Mouse (Mus musculus) liver, embryonic 12.5 days (tissue): ENCODE data around the gene Dpep2nb. TPM values are rescaled to one million over a fixed set of nuclear protein-coding genes. Genes with fewer than 3 reads are reported as not detected.
A peak's percentile ranks its signal among the peaks of the same experiment; 100 is the strongest.
"Not testable (repeated sequence)": the region's sequence is repeated elsewhere in the genome, so short reads cannot be mapped to it uniquely, and the experiment has no call there.

ENCODE experiments used
- ATAC-seq: fragments of 200-750 bp; cut with Nextera tagmentation; 2 replicates; pipeline ENCODE4 v1.8.0; 2017; ENCODE audit warnings: moderate number of reproducible peaks, mild to moderate bottlenecking, moderate library complexity
- H3K27ac ChIP-seq: fragments of 300-500 bp; sonication (generic); 2 replicates; pipeline ENCODE4 v1.5.1; 2016; ENCODE audit warnings: mild to moderate bottlenecking
- H3K27me3 ChIP-seq: fragments of 300-500 bp; sonication (generic); replicated peaks from 2 replicates; pipeline ENCODE4 v1.6.1; 2016; ENCODE audit warnings: mild to moderate bottlenecking, moderate library complexity
- H3K36me3 ChIP-seq: fragments of 300-500 bp; sonication (generic); 2 replicates; pipeline ENCODE4 v1.6.1; 2016; ENCODE audit warnings: mild to moderate bottlenecking, moderate library complexity
- H3K4me1 ChIP-seq: fragments of 300-500 bp; sonication (generic); 2 replicates; pipeline ENCODE4 v1.6.1; 2016
- H3K4me2 ChIP-seq: fragments of 300-500 bp; sonication (generic); 2 replicates; pipeline ENCODE4 v1.6.1; 2016; ENCODE audit warnings: mild to moderate bottlenecking, moderate library complexity
- H3K4me3 ChIP-seq: fragments of 300-500 bp; sonication (generic); 2 replicates; pipeline ENCODE4 v1.5.1; 2016; ENCODE audit warnings: mild to moderate bottlenecking, moderate library complexity
- H3K9ac ChIP-seq: fragments of 300-500 bp; sonication (generic); 2 replicates; pipeline ENCODE4 v1.6.1; 2016; ENCODE audit warnings: mild to moderate bottlenecking, moderate library complexity
- H3K9me3 ChIP-seq: fragments of 300-500 bp; sonication (generic); replicated peaks from 2 replicates; pipeline ENCODE4 v1.6.1; 2016; ENCODE audit warnings: mild to moderate bottlenecking, moderate library complexity
- WGBS: fragments of 180-500 bp; shearing (Covaris S2); methylation state at CpG from one replicate; pipeline ENCODE4 v1.1.7; 2016; ENCODE audit not compliant: insufficient replicate concordance; 5-methylcytosine and 5-hydroxymethylcytosine counted together
- polyA plus RNA-seq: library from polyadenylated mRNA; unstranded; fragments of >200 nt; fragmentation: Nextera tagmentation; extraction: Ambion mirVana; gene quantifications from 2 replicates; pipeline ENCODE4 v1.2.1, GENCODE M21; 2016

Dpep2nb gene
- polyA plus RNA-seq, 1 experiment from 2014 or later = not detected

- no peak overlapping the region for H3K9ac ChIP-seq
- no peaks in the 10 kb centered on the region for H3K9me3 ChIP-seq
- no peak overlapping the region for H3K4me3 ChIP-seq
- H3K36me3 ChIP-seq = peaks cover 3% of the 10 kb centered on the region
- H3K4me1 ChIP-seq = peaks cover 12% of the 10 kb centered on the region
- H3K27me3 ChIP-seq = no peaks in the 10 kb centered on the region
- ATAC-seq = no peak
- no peak overlapping the region for H3K27ac ChIP-seq
- H3K4me2 ChIP-seq = no peak overlapping the region
- WGBS = 43% methylated on average over 8 of the region's 8 CpGs
These were observed 1.1 kb downstream of the Dpep2nb start for GRCm38 (mm10) chr8:106004538-106005207.

- Histone ChIP-seq H3K27me3 (no peaks in the 10 kb centered on the region), H3K9me3 (no peaks in the 10 kb centered on the region), H3K36me3 (no peaks in the 10 kb centered on the region), H3K9ac (no peak overlapping the region), H3K4me2 (no peak overlapping the region), H3K27ac (no peak overlapping the region), H3K4me3 (no peak overlapping the region), H3K4me1 (peaks cover 6% of the 10 kb centered on the region)
- WGBS = 72% methylated on average over 4 of the region's 4 CpGs
- ATAC-seq = no peak
These were observed 3.9 kb downstream of the Dpep2nb start for GRCm38 (mm10) chr8:106001908-106002307.

- 52% methylated on average over 2 of the region's 2 CpGs for WGBS
- ATAC-seq = no peak
- H3K9me3 ChIP-seq = no peaks in the 10 kb centered on the region
These were observed 6.8 kb downstream of the Dpep2nb start for GRCm38 (mm10) chr8:105998971-105999370.

GRCm38 (mm10) chr8:105996359-105996758, 9.4 kb downstream of the Dpep2nb start:
- WGBS = 37% methylated on average over 7 of the region's 7 CpGs
- H3K9me3 ChIP-seq = no peaks in the 10 kb centered on the region
- H3K4me2 ChIP-seq = no peak overlapping the region
- no peak overlapping the region for H3K27ac ChIP-seq
- no peak for ATAC-seq
- no peak overlapping the region for H3K9ac ChIP-seq
- H3K4me3 ChIP-seq = no peak overlapping the region
- no peaks in the 10 kb centered on the region for H3K36me3 ChIP-seq
- peaks cover 11% of the 10 kb centered on the region; the same call in 1 of the 2 replicates for H3K27me3 ChIP-seq
- H3K4me1 ChIP-seq = peaks cover 6% of the 10 kb centered on the region

More at GRCm38 (mm10) chr8:105998971-105999370, 6.8 kb downstream of the Dpep2nb start:
- no peak overlapping the region for H3K4me2 ChIP-seq
- H3K27ac ChIP-seq = 0 out of 2 replicates have a peak overlapping the region, but pooled peaks have one; percentile 40
- H3K9ac ChIP-seq = no peak overlapping the region
- no peaks in the 10 kb centered on the region for H3K36me3 ChIP-seq
- peaks cover 6% of the 10 kb centered on the region for H3K4me1 ChIP-seq
- peaks cover 11% of the 10 kb centered on the region; the same call in 1 of the 2 replicates for H3K27me3 ChIP-seq
- H3K4me3 ChIP-seq = no peak overlapping the region

GRCm38 (mm10) chr8:105993226-105993625, 12.5 kb downstream of the Dpep2nb start:
- H3K27ac ChIP-seq = no peak overlapping the region
- WGBS = 46% methylated on average over 4 of the region's 4 CpGs
- H3K27me3 ChIP-seq = peaks cover 34% of the 10 kb centered on the region; the same call in 1 of the 2 replicates
- peaks cover 6% of the 10 kb centered on the region for H3K4me1 ChIP-seq
- H3K36me3 ChIP-seq = no peaks in the 10 kb centered on the region
- H3K4me2 ChIP-seq = no peak overlapping the region
- ATAC-seq = no peak
- H3K4me3 ChIP-seq = no peak overlapping the region
- no peaks in the 10 kb centered on the region for H3K9me3 ChIP-seq
- H3K9ac ChIP-seq = no peak overlapping the region

GRCm38 (mm10) chr8:105992499-105992898, 13.3 kb downstream of the Dpep2nb start:
- no peak overlapping the region for H3K9ac ChIP-seq
- no peak overlapping the region for H3K4me3 ChIP-seq
- peaks cover 37% of the 10 kb centered on the region; the same call in 1 of the 2 replicates for H3K27me3 ChIP-seq
- WGBS = 43% methylated on average over 5 of the region's 5 CpGs
- H3K4me1 ChIP-seq = peaks cover 3% of the 10 kb centered on the region
- H3K9me3 ChIP-seq = no peaks in the 10 kb centered on the region
- no peak for ATAC-seq
- no peak overlapping the region for H3K4me2 ChIP-seq
- H3K27ac ChIP-seq = no peak overlapping the region
- no peaks in the 10 kb centered on the region for H3K36me3 ChIP-seq

GRCm38 (mm10) chr8:105991546-105991945, 14.2 kb downstream of the Dpep2nb start:
- WGBS = 54% methylated on average over 2 of the region's 2 CpGs
- Histone ChIP-seq H3K4me3 (no peak overlapping the region), H3K4me1 (peaks cover 2% of the 10 kb centered on the region; the same call in 1 of the 2 replicates), H3K9ac (no peak overlapping the region), H3K9me3 (no peaks in the 10 kb centered on the region), H3K36me3 (no peaks in the 10 kb centered on the region), H3K27ac (no peak overlapping the region), H3K4me2 (no peak overlapping the region), H3K27me3 (peaks cover 40% of the 10 kb centered on the region; the same call in 1 of the 2 replicates)
- no peak for ATAC-seq

- Histone ChIP-seq H3K4me3 (no peak within 1 kb of the TSS), H3K27me3 (peaks cover 35% of the 10 kb centered on the region; the same call in 1 of the 2 replicates), H3K9ac (no peak within 1 kb of the TSS; the same call in 1 of the 2 replicates), H3K27ac (no peak within 1 kb of the TSS), H3K4me1 (peaks cover 2% of the 10 kb centered on the region; the same call in 1 of the 2 replicates), H3K9me3 (no peaks in the 10 kb centered on the region), H3K36me3 (no peaks in the 10 kb centered on the region), H3K4me2 (0 out of 2 replicates have a peak within 1 kb of the TSS, but pooled peaks have one; percentile 19)
- 9% methylated on average over 15 of the region's 15 CpGs for WGBS
- ATAC-seq = peak; percentile 57
These were observed 14.9 kb downstream of the Dpep2nb start, which contains the start of gene Dus2 for GRCm38 (mm10) chr8:105990856-105991387. Gene Dus2 (plus strand): TSS chr8:105991337.

- Histone ChIP-seq H3K4me3 (no peak overlapping the region), H3K36me3 (no peaks in the 10 kb centered on the region), H3K27ac (no peak overlapping the region), H3K9me3 (no peaks in the 10 kb centered on the region), H3K9ac (no peak overlapping the region), H3K27me3 (peaks cover 40% of the 10 kb centered on the region), H3K4me1 (peaks cover 2% of the 10 kb centered on the region; the same call in 1 of the 2 replicates), H3K4me2 (no peak overlapping the region)
- ATAC-seq = no peak
- WGBS = 74% methylated on average over 11 of the region's 11 CpGs
These were observed 17.2 kb downstream of the Dpep2nb start for GRCm38 (mm10) chr8:105988546-105988945.

GRCm38 (mm10) chr8:105983406-105983805, 22.4 kb downstream of the Dpep2nb start:
- not testable (repeated sequence) for ATAC-seq

GRCm38 (mm10) chr8:105981146-105981545, 24.6 kb downstream of the Dpep2nb start:
- no peak overlapping the region for H3K4me3 ChIP-seq
- H3K27ac ChIP-seq = no peak overlapping the region
- 87% methylated on average over 1 of the region's 1 CpGs for WGBS
- no peak for ATAC-seq
- no peak overlapping the region for H3K9ac ChIP-seq
- H3K27me3 ChIP-seq = peaks cover 11% of the 10 kb centered on the region
- H3K9me3 ChIP-seq = no peaks in the 10 kb centered on the region
- H3K4me1 ChIP-seq = peaks cover 10% of the 10 kb centered on the region; the same call in 1 of the 2 replicates
- no peak overlapping the region for H3K4me2 ChIP-seq
- no peaks in the 10 kb centered on the region for H3K36me3 ChIP-seq

More at GRCm38 (mm10) chr8:105983406-105983805, 22.4 kb downstream of the Dpep2nb start:
- WGBS = 58% methylated on average over 11 of the region's 11 CpGs
- H3K27ac ChIP-seq, H3K9ac ChIP-seq, H3K4me2 ChIP-seq, H3K36me3 ChIP-seq, H3K9me3 ChIP-seq, H3K4me1 ChIP-seq, H3K4me3 ChIP-seq: not testable (repeated sequence)
- peaks cover 19% of the 10 kb centered on the region for H3K27me3 ChIP-seq

GRCm38 (mm10) chr8:105979325-105979724, 26.4 kb downstream of the Dpep2nb start, which contains the start of gene Dpep3:
Gene Dpep3 (minus strand): TSS chr8:105979429.
- peaks cover 16% of the 10 kb centered on the region; the same call in 1 of the 2 replicates for H3K4me1 ChIP-seq
- 86% methylated on average over 15 of the region's 15 CpGs for WGBS
- no peak within 1 kb of the TSS for H3K4me3 ChIP-seq
- H3K27ac ChIP-seq = no peak within 1 kb of the TSS
- no peak within 1 kb of the TSS for H3K9ac ChIP-seq
- no peak within 1 kb of the TSS for H3K4me2 ChIP-seq
- H3K27me3 ChIP-seq = no peaks in the 10 kb centered on the region
- no peaks in the 10 kb centered on the region for H3K9me3 ChIP-seq
- H3K36me3 ChIP-seq = no peaks in the 10 kb centered on the region
- no peak for ATAC-seq
